Mouse (Mus musculus): ENCODE measurements around the gene Plxna4.
"Not testable (repeated sequence)": the region's sequence is repeated elsewhere in the genome, so short reads cannot be mapped to it uniquely, and the experiment has no call there.

Plxna4 gene

DNA sequence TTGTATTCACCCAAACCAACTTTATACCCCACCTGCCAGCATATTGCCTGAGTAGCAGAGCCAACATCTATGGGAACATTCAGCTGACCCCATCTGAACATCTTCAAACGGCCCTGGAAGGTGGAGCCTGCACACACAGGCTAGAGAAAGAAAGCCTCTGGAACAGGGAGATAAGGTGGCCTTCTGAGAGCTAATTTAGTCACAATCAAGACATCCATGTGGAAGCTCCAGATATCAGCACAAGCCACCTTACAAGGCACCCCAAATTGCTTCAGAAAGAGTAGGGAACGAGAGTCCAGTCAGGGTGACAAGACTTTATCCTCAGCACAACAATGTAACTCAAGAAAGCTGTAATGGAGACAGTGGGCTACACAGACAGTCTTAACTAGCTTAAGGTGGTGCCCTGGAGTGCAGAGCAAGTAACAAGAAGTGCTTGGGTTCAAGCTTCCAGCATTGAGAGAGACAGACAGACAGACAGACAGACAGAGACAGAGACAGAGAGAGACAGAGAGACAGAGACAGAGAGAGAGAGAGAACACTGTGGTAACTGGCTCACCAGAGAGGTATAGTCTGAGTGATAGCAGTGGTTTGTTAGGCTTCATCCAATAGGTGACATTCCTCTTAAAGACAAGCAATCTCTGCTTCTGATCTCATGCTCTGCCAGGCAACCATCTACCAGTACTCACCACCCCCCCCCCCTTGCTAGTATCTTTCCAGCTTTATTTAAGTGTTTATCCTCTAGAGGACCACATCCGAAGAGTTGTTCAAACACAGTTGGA is 53.8 kb downstream of the Plxna4 start:
- DNase-seq = no peak

DNA sequence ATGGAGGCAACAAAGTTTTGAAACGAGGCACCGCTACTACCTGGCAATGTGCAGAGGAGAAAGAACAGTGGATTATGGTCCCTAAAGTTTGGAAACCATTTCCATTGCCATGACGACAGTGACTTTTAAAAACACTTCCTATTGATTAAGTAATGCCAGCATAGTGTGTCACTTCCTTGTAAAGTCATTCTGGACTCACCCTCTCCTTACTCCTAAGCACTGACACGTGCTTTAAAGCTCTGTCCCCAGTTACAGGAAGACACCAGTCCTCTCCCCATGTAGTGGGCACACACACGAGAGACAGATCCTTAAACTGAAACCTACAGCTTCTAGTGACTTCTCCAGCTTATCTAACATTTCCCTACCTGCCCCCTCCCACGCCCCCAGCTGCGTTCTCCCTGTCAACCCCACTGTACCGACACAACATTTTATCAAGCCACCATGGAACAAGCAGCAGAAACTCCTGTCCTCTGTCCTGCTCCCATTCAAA is 59.9 kb downstream of the Plxna4 start:
- DNase-seq = no peak

DNA sequence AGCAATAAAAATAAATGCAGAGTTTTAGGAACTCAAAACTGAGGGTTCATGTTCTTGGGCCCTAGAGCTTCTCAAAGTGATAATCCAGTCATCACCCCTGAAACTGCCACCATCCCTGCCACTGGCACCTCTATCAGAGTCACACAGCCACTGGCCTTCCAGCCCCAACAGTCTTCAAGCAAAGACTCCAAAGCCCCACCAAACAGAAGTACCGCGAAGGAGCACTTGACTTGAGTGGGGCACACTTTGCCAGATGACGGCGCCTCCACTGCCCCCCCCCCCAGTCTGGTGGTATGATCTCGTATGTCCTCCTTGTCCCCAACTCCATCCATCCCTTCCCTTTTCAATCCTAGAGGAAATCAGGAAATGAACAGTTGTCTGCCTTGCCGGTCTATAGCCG is 60.5 kb downstream of the Plxna4 start:
- DNase-seq = peak; percentile 23 to 41

DNA sequence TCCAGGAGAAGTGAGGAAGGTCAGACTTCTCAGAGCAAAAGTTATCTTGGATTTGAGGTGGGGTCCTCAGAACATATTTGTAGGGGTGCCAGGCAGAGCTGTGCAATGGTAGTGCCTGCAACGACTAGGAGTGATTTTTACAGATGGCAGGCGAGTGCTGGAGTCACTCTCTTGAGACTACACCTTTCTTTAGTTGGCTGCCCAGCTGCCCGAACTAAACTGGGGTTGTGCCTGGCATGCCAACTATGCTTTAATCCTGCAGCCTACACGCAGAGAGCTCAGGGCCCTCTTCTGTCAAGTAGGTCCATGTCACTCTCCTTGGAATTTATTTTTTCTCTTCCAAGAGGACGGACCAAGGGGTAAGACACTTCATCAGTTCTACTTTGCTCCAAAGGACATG is 61.2 kb downstream of the Plxna4 start:
- DNase-seq = peak in 1 of 2 experiments; percentile 38

DNA sequence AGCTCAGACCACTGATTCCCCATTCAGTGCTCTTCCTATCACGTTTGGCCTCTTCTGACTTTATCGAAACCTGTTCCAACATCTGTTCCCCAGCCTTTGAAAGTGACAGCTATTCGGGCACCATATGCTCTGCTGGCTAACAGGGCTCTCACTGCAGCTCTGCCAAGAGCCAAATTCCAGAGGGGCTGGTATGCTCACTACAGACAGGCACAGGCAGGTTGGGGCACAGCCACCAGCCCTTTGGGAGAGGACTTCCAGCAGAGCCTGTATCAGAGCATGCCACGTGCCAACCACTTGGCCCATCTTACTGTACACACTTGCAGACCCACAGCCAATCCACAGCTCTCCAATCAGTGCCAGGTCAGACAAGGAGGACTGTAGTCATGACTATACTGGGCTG is 67.9 kb downstream of the Plxna4 start:
- no peak for DNase-seq

DNA sequence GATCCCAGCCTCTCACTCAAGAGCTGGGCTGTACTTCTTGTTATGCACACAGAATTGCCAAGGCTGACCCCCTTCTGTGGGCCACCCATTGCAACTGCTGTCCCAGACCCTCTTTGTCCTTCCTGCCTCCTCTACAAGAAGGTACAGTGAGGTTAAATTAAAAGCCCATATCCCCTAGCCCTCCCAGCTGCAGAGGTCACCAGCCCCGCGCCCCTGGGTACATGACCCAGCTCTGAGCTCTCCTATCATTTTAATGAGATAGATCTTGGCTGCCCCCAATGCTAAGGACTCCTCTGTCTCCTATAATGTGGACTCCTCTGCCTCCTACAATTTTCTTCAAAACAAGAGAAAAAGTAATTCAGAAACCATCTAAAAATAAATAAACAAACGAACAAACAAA is 69.4 kb downstream of the Plxna4 start:
- no peak for DNase-seq

DNA sequence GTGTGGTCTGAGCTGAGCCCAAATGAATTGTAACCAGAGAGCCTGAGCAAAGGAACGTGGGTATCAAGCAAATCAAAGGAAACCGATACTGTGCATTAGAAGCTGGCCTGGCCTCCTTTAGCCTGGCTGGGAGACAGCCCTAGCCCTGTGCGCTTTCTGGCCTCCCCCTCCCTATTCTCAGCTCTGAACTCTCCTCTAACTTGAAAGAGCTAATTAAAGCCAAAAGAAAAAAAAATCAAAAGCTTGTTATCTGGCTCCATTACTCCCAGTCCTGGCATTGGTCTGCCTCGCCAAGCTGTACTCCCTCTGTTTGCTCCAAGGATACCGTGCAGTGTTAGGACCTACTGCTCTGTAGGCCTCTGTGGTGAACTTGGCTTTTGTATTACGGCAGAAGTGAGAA is 73.9 kb downstream of the Plxna4 start:
- no peak for DNase-seq

DNA sequence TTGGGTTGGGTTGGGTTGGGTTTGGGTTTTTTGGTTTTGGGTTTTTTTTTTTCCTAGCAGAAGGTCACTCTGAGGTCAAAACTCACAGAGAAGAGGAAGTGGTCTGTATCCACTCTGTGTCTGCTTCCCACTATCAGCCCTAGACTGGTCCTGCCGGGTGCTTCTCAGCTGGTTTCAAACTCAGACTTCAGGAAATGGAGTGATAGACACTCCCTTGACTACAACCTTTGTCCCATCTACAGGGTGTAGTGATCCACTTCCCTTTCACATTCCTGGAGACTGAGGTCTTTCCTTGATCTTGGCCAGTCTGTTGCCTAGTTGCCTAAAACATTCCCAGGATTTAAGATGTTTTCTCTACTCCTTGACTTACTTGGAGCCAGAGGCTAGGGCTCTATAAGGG is 76.0 kb downstream of the Plxna4 start:
- peak in 1 of 2 experiments; percentile 37 for DNase-seq

DNA sequence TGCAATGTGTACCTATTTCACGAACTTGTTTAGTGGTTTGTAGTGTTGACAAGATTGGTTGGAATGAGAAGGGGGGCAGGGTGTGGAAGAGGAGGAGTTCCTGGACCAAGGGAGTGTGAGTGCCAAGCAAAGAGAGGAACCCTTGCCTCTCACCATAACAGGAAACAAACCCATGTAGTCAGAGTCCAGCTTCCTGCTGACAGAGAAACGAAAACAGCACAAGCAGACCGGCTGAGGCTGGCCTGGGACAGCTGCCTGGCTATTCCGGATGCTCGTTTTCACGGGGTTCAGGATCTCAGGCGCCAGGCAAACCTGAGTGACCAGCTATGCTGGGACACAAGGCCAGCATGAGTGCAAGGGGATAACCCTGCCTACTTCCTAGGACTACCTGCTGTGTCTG is 77.1 kb downstream of the Plxna4 start:
- peak; percentile 70 to 83 for DNase-seq

DNA sequence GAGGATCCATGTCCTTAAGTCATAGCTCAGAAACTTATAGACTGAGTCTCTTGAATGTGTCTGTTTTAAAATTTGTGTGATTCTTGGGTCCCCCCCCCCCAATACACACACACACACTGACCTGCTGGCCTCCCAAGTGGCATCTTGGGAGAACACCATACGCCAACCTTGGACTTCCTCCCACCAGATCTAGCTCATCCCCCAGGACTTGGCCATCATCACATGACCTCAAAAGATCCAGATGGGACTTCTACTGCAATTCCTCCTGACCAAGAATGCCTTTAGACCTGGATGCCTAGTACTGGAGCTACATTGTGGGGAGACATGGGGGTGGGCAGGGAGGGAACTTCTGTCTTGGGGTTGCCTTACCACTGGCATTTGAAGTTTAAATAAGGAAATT is 77.5 kb downstream of the Plxna4 start:
- DNase-seq = no peak

DNA sequence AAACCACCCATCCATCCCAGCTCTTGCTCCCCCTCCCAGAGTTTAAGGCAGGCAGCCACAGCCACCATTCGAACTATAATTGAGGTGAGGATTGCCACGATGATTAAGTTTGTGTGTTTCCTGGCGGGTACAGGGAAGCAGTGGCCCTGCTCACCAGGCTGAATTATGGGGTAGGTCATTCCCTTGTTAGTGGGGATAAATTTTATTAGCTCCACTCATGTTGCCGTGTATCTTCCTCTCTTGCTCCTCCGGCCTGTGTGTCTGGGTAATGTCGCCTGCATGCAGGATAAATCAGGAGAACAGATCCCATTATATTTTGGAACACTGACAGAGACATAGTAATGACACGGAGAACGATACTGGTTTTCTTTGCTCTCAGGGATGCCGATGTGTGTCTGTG is 78.9 kb downstream of the Plxna4 start:
- DNase-seq = no peak

DNA sequence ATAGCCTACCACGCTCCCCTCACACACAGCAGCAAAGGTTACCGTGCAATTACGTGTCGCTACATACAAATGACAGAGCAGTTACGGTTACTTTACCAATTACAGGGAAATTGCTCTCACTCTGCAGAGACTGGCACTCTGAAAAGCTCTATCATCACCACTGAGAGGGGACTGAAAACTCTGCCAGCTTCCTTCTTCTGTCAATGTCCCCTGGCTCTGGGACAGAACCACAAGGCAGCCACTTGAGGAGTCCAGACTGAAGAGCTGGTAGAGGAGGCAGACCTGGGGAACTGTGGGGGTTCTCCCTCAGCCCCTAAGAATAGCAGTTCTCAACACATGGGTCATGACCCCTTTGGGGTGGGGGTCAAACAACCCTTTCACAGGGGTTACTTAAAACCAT is 83.0 kb downstream of the Plxna4 start:
- peak in 1 of 2 experiments; percentile 35 for DNase-seq

DNA sequence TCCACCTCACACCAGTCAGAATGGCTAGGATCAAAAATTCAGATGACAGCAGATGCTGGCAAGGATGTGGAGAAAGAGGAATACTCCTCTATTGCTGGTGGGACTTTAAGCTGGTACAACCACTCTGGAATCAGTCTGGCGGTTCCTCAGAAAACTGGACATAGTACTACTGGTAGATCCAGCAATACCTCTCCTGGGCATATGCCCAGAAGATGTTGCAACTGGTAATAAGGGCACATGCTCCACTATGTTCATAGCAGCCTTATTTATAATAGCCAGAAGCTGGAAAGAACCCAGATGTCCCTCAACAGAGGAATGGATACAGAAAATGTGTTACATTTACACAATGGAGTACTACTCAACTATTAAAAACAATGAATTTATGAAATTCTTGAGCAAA is 86.8 kb downstream of the Plxna4 start:
- not testable (repeated sequence) for DNase-seq

DNA sequence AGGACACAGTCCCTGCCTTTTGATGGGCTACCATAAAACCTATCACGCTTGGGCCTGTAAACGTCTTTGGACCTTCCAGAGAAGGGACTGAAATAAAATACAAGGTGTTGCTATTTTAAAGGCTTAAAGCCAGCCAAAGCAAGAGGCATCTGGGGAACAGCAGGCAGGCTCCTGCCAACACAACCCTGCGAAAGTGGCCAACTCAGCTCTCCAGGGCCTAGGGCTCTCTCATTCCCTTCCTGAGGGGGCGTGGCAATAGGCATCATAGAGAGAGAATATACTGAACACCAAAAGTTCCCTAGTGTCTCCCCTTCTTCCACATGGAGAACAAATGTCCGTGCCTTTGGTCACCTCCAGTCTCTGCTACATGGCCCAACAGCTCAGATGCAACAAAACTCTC is 89.9 kb downstream of the Plxna4 start:
- DNase-seq = no peak

DNA sequence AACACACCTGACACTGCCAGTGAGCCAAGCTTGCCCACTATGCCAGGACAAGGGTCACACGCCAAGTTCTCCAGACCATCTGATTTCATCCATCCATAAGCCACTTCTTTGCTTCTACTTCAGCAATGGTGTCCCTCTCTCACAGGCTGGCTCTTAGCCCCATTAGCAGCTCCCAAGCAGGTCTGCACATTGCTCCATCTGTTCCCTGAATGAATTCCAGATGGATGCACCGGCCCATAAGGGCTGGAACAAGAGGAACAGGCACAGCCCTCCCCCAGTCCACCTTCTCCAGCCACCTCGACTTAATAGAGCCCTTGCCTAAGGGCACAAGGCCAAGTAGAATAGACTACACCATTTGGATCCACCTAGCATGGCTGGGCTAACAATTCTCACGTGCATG is 91.9 kb downstream of the Plxna4 start:
- DNase-seq = no peak

DNA sequence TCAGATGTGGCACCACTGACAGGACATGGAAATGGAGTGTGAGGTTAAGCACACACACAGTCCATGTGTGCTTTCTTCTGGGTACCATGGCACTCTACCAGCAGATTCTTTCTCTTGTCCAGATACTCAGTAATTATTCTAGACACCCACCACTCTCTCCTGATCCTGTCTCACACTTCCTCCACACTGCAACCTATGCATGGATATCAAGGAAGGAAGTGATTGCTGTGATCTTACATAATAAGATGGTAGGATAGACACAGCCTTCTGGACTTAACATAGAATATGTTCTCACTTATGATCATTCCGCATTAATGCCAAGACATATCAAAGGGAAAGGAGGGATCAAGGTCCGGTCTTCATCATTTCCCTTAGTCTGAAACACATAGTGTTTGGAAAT is 92.5 kb downstream of the Plxna4 start:
- DNase-seq = no peak

DNA sequence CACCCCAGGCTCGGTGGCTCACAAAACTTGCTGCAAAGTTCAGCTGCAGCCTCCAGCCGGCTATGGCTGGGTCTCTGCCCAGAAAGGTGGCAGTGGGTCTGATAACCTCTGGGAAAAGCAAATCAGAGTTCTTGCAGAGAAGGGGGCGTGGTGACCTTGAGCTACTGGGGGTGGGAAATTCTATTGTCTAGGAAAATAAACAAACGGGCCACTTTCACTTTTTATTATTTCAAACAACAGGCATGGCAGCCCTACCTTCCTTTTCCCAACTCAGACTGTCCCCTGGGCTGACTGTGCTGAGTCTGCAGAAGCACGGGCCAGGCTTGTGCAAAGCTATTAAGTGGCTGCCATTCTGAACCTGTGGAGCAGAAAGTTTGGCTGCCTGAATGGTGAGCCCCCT is 94.4 kb downstream of the Plxna4 start:
- peak; percentile 47 to 68 for DNase-seq

DNA sequence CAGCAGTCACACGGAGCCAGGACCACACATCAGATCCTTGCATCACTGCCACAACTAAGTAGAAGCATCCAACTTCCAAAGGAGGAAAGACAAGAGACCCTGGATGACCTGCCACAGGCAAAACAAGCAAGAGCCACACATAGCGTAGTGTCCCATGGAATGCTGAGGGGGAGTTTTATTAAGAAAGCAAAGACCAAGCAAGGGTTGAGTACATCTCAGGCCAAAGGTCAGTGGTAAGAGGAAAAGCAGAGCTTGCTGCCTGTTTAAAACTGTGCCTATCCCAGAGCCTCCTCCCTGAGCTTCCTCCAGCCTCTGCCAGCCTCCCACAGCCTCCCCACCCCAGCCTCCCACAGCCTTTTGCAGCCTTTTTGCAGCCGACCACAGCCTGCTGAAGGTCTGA is 100.9 kb downstream of the Plxna4 start:
- no peak for DNase-seq

DNA sequence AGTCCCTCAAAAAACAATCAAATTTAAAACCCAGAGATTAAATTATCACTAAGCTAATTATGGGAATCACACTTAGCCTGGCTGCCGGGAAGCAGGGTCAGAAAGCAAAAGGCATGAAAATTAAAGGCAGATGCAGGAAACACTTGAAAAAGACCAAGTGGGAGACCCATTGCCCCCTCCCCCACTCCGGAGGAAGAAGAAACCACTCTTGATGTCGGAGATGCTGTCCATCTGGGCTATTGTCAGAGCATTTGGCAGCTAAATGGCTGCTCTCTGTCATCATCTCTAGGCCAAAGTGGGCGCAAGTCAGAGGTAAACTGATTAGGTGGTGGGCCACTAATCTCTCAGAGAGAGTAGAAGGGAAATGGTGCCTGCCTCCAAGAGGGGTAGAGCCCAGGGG is 105.5 kb downstream of the Plxna4 start:
- DNase-seq = no peak

DNA sequence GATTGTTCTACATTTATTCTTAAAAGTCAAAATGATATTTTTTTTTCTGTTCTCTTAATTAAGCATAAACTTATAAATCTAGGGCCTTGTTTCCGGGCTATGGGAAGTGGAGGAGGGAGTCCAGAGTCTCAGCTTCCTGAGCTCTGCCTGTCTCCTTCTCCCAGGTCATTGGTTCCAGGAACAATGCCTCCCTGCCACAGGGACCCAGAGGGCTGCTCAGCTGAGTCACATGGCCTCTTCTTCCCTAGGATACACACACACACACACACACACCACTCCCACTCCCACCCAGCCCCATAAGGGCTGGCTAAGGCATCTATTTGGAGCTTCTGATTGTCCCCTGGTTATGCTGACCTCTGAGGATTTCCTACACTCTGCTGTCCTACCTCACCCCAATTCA is 107.3 kb downstream of the Plxna4 start:
- DNase-seq = peak in 1 of 2 experiments; percentile 33

DNA sequence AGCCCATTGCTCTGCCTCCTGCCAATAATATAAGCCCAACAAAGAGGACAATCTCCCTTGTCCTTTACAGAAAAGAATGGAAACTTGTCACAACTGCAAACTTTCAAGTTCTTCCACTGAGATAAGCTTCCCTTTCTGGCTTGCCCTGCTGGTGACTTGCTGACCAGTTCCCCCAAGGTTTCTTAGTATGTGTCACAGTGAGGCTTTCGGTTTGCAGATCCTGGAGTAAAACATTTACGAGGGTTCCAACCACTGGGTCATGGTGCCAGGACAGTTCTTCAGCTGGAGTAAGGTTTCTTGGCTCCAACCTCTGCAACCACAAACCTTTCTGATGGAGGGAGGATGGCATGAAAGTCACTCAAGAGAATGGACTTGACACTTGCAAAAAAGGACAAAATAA is 108.2 kb downstream of the Plxna4 start:
- no peak for DNase-seq

DNA sequence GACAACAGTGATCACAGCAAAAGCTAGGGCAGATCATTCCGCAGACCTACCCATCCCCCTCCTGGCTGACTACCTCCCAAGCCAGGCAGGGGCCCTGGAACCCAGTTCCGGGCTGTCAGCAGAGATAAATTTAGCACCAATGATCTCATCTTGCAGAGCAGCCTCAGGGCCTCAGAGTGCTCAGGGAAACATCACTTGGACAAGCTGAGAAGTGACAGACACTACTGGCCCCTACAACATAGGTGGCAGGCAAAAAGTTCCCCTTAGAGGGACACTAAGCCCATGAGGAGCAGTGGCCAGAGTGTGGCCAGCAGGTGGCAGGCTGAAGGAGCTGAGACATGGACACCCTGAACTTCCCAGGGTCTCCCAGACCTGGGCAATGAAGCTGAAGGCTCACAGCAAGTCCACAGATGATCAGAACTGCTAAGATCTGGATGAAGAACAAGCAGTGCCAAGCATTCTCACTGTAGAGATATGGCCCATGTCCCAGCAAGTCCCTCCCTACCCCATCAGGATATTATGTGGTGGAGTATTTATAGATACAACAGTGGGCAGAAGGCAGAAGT is 108.7 kb downstream of the Plxna4 start:
- peak; percentile 76 to 77 for DNase-seq

DNA sequence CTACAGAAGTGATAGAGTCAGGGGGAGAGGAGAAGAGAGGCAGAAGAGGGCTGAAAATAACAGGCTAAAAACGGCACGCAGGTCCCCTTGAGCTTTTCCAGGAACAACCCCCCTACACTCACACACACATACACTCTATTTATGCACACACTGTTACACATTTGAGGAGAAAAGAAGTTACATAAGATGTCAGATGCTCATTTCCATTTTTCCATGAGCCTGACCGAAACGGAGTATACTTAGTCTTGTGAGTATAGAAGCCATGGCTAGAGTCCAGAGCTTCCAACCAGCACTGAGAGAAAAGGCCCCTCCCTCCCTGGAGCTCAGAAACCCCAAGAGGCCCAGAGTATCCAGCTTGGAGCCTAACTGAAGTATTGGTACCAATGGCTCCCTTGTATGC is 112.0 kb downstream of the Plxna4 start:
- DNase-seq = no peak

DNA sequence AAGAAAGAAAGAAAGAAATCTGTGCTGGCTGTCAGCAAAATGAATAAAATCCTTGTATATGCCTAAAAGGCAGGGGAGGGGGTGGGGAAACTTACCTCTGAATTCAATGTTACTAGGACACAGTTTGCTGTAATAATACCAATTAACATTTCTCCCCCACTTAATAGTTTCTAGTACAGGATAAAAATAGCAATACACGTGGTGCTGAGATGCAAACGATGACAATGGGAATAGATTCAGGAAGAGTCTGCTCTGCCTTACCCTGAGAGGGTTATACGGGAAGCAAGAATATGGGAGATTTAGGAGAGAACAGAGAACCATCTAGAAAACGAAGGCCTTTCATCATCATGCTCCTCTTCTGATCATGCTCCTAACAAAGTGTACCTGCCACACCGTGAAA is 115.9 kb downstream of the Plxna4 start:
- no peak for DNase-seq

DNA sequence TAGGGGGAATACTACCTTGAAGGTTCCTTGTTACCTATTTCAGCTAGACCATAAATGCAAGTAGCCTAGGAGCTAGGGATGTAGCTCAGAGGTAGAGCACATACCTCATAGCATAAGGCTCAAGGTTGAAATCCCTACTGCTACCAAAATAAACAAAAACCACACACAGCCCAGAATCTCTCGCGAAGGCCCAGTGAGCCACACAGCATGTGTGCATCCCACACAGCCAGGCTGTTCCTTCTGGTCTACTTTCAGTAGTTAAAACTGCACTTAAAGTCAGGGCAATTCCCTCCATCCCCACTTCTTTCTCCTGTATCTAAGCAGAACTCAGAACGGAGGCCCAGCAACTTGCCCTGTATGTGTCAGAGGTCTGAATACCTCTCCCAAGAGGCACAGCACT is 116.4 kb downstream of the Plxna4 start:
- no peak for DNase-seq

All from lung, postnatal 4 days (tissue).